Mouse (Mus musculus): ENCODE results near the gene Scn8a.

DNA sequence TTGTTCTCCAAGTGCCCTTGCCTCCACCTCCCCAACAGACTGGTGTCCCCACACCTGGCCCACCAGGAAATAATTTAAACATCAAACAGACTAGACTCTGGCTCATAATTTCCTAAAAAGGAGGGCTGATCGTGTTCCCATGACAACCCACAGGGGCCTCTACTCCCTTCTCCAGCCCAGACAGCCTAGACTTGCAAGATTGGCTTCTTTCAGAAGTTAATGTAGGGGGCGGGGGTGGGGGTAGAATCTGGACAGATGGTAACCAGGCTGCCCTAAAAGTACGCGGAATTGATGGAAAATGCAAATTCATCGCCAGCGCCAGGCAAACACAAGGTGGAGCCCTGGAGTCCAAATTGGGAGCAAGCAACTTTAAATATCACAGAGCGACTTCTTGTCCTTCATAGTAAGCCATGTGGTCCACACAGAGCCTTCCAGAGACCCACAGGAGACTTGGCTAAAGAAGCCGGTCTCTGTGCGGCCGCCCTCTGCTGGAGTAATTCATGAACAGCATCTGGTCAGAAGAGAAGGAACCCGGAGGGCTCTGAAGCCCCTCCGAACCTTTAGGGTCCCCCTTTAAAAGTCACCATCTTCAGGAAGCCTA lies 31.0 kb upstream of the Scn8a start:
- peak; percentile 61; the same call in 1 of the 2 replicates for TF ChIP-seq CTCF (IDR thresholded peaks at IDR 0.05; ENCODE audit: low read depth, low read length)
- TF ChIP-seq POLR2A (IDR thresholded peaks at IDR 0.05; ENCODE audit: borderline replicate concordance, low read depth, low read length): no peak
